Mouse (Mus musculus) liver, embryonic 14.5 days (tissue): ENCODE results near the gene March6. TPM values are rescaled to one million over a fixed set of nuclear protein-coding genes. Genes with fewer than 3 reads are reported as not detected.

Experiments used
- ATAC-seq: fragments of 200-750 bp; cut with Nextera tagmentation; 2 replicates; pipeline ENCODE4 v1.8.0; 2017; ENCODE audit warnings: moderate number of reproducible peaks, mild to moderate bottlenecking, moderate library complexity; ENCODE audit not compliant: insufficient read depth
- DNase-seq, 3 experiments: peaks; one replicate each; pipeline ENCODE4 v3.0.0-alpha.2; 2012 to 2013; ENCODE audit warnings: low read depth in 3 of 3, low spot score in 3 of 3
- H3K27ac ChIP-seq: fragments of 300-500 bp; sonication (generic); 2 replicates; pipeline ENCODE4 v1.5.1; 2014; ENCODE audit warnings: moderate library complexity, mild to moderate bottlenecking, control low read depth, inconsistent platforms
- H3K27me3 ChIP-seq: fragments of 300-500 bp; sonication (generic); 2 replicates; pipeline ENCODE4 v1.6.1; 2014; ENCODE audit warnings: mild to moderate bottlenecking, low read length, moderate library complexity; ENCODE audit not compliant: control insufficient read depth, insufficient read depth
- H3K36me3 ChIP-seq: fragments of 300-500 bp; sonication (generic); replicated peaks from 2 replicates; pipeline ENCODE4 v1.6.1; 2014; ENCODE audit warnings: low read depth; ENCODE audit not compliant: control insufficient read depth, insufficient read depth
- H3K4me1 ChIP-seq, 2 experiments: fragments of 200-500 bp in 1 of 2; fragments of 300-500 bp in 1 of 2; sonication (generic) in 1 of 2; replicated peaks; 2 replicates each; pipeline ENCODE4 v1.6.1; 2012 to 2014; ENCODE audit warnings: antibody characterized with exemption in 1 of 2, inconsistent platforms in 1 of 2, low read length in 1 of 2; ENCODE audit not compliant: control insufficient read depth in 2 of 2, insufficient read depth in 2 of 2
- H3K4me2 ChIP-seq: fragments of 300-500 bp; sonication (generic); 2 replicates; pipeline ENCODE4 v1.6.1; 2014; ENCODE audit warnings: low read depth, mild to moderate bottlenecking, control low read depth, moderate library complexity
- H3K4me3 ChIP-seq, 2 experiments: fragments of 200-500 bp in 1 of 2; fragments of 300-500 bp in 1 of 2; sonication (generic) in 1 of 2; 2 replicates each; pipeline ENCODE4 v1.5.1; 2012 to 2014; ENCODE audit warnings: low read depth in 2 of 2, low read length in 2 of 2, mild to moderate bottlenecking in 2 of 2, control low read depth in 1 of 2, inconsistent platforms in 1 of 2, moderate library complexity in 1 of 2; ENCODE audit not compliant: insufficient read depth in 1 of 2
- H3K9ac ChIP-seq: fragments of 300-500 bp; sonication (generic); replicated peaks from 2 replicates; pipeline ENCODE4 v1.6.1; 2014; ENCODE audit warnings: mild to moderate bottlenecking, control low read depth, moderate library complexity
- H3K9me3 ChIP-seq: fragments of 300-500 bp; sonication (generic); 2 replicates; pipeline ENCODE4 v1.6.1; 2016; ENCODE audit warnings: low read length, mixed read lengths; ENCODE audit not compliant: control insufficient read depth
- CTCF ChIP-seq: IDR thresholded peaks from 2 replicates; pipeline ENCODE4 v1.5.1; 2016; ENCODE audit warnings: antibody characterized with exemption, low read depth, control low read depth
- EP300 ChIP-seq: IDR thresholded peaks from 2 replicates; pipeline ENCODE4 v1.6.1; 2016; ENCODE audit warnings: antibody characterized with exemption, low read depth
- WGBS: fragments of 180-500 bp; shearing (Covaris S2); extraction: QIAGEN DNeasy Blood & Tissue Kit; methylation state at CpG from one replicate; pipeline ENCODE4 v1.1.7; 2014; ENCODE audit not compliant: insufficient replicate concordance; 5-methylcytosine and 5-hydroxymethylcytosine counted together
- polyA plus RNA-seq, 2 experiments: library from polyadenylated mRNA; depleted of rRNA in 1 of 2; stranded (reverse) in 1 of 2; unstranded in 1 of 2; fragments of >200 nt; fragmentation: Nextera tagmentation in 1 of 2; extraction: Ambion mirVana in 1 of 2; gene quantifications; 2 replicates each; pipeline versions ENCODE4 v1.2.1 to v1.2.3; 2012 to 2014

March6 gene
- polyA plus RNA-seq, 2 experiments = 9.0 to 12.7 TPM

DNA sequence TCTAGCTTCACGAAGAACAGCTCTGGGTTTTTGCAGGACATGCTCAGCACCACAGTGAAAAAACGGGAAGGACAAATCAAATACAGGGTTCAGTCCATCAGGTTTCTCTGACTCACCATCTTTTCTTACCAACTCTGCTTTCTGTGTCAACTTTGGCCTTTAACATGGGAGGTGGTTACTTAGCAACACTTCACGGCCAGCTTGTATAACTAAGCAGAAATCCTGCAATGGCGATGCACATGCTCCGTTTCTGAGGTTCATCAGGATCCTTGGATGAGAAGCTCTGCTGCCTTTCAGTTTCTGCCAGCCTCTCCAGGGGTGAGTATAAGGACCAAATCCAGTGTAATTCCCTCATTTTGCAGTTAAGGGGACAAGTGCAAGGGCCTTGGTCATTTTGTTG is 34.3 kb upstream of the March6 start, which contains the start of gene Cmbl:
TSS of gene Cmbl (plus strand) at position 206 of the 400 bp plus-strand sequence.
- WGBS = 60% methylated on average over 5 of the region's 5 CpGs
- Histone ChIP-seq H3K36me3 (no peaks in the 10 kb centered on the region), H3K27ac (no peak within 1 kb of the TSS), H3K4me1 (peaks cover 0 to 12% of the 10 kb centered on the region in 2 experiments; a peak in 2 of 4 replicates), H3K4me2 (no peak within 1 kb of the TSS), H3K9ac (no peak within 1 kb of the TSS), H3K27me3 (no peaks in the 10 kb centered on the region), H3K4me3 (no peak within 1 kb of the TSS), H3K9me3 (no peaks in the 10 kb centered on the region)
- no peak for DNase-seq
- no peak for ATAC-seq
- TF ChIP-seq EP300 (no peak), CTCF (no peak)

DNA sequence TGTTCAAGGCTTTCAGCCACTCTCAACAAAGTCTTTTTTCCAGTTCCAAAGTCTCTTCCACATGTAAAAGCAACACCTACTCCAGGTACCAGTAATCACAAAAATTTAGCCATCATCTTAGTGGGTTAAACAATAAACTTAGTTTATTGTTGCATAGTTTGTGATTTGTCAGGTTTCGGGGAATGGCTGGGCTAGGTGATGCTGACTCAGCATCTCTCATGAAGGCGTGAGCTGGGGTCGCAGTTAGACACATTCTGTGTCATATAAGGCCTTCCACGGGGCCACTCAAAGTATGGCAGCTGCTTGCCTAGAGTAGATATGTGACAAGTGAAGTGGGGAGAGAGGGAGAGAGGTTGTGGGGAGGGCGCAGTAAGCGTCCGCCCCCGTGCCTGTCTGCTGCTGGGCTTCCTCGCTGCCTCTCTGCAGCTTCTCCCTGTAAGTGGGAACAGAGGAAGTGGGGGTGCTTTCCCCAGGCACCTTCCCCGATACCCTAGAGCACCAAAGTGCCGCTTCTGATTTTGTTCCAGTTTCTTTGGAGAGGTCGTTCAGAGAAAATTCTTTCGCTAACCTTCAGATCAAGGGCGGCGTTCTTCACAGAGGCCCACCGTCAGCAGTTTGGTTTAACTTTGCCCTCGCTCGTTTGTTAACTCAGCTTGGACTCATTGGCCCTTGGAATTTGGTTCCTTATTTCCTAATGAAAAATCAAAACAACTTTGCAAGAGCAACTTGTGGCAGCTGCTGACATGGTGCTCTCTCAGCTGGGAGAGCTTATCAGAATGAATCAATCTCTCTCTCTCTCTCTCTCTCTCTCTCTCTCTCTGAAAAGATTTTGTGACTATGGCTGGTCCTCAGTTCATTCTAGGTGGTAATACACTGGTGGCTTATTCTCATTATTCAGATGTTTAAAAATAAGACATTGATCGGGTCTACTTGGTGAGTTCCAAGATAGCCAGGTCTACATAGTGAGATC is 33.0 kb upstream of the March6 start:
- Histone ChIP-seq H3K27me3 (no peaks in the 10 kb centered on the region), H3K4me2 (no peak overlapping the region), H3K36me3 (no peaks in the 10 kb centered on the region), H3K9me3 (no peaks in the 10 kb centered on the region), H3K27ac (no peak overlapping the region), H3K4me1 (peaks cover 0 to 5% of the 10 kb centered on the region in 2 experiments; a peak in 2 of 4 replicates), H3K9ac (no peak overlapping the region), H3K4me3 (no peak overlapping the region)
- 62% methylated on average over 19 of the region's 19 CpGs for WGBS
- DNase-seq (no peak), ATAC-seq (no peak)
- TF ChIP-seq EP300 (no peak), CTCF (no peak)

DNA sequence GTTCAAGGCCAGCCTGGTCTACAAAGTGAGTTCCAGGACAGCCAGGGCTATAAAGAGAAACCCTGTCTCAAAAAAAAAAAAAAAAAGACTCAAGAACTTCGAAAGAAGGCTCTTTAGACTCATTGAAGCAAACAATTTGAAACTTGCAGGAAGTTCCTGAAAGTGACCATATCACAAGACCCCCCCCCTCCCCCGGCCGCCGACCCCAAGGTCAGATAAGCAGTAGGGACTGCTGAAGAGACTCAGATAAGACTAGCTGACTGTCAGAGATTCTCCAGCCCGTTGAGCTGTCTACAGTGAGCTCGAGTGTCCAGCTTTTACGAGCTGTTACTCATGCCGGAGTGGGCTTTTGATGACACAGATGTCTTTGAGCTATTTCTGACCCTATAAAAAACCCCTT is 32.0 kb upstream of the March6 start:
- Histone ChIP-seq H3K4me2 (no peak overlapping the region), H3K27ac (no peak overlapping the region), H3K36me3 (no peaks in the 10 kb centered on the region), H3K4me1 (peaks cover 0 to 5% of the 10 kb centered on the region in 2 experiments; a peak in 2 of 4 replicates), H3K9ac (no peak overlapping the region), H3K9me3 (no peaks in the 10 kb centered on the region), H3K27me3 (no peaks in the 10 kb centered on the region), H3K4me3 (no peak overlapping the region)
- ATAC-seq (no peak), DNase-seq (no peak)
- TF ChIP-seq CTCF (no peak), EP300 (no peak)
- WGBS = 24% methylated on average over 8 of the region's 8 CpGs

DNA sequence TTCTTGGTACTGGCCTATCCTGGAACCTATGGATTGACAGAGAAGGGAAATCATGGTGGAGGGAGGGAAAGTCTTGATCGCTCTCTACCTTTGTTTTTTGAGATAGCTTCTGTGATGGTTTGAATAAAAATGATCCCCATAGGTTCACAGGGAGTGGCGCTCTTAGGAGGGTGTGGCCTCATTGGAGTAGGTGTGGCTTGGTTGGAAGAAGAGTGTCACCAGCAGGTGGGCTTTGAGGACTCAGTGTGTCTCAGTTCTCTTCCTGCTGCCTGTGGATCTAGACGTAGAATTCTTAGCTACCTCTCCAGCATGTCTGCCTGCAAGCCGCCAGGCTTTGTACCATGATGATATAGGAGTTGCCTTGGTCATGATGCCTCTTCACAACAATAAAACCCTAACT is 31.1 kb upstream of the March6 start:
- DNase-seq = no peak
- no peak for ATAC-seq
- H3K9me3 ChIP-seq = no peaks in the 10 kb centered on the region
- H3K9ac ChIP-seq = no peak overlapping the region
- H3K4me3 ChIP-seq = no peak overlapping the region
- H3K27me3 ChIP-seq = no peaks in the 10 kb centered on the region
- no peak for TF ChIP-seq CTCF
- TF ChIP-seq EP300 = no peak
- H3K36me3 ChIP-seq = no peaks in the 10 kb centered on the region
- no peak overlapping the region for H3K27ac ChIP-seq
- peaks cover 0 to 2% of the 10 kb centered on the region in 2 experiments; a peak in 1 of 4 replicates for H3K4me1 ChIP-seq
- H3K4me2 ChIP-seq = no peak overlapping the region
- WGBS = 84% methylated on average over 4 of the region's 4 CpGs

DNA sequence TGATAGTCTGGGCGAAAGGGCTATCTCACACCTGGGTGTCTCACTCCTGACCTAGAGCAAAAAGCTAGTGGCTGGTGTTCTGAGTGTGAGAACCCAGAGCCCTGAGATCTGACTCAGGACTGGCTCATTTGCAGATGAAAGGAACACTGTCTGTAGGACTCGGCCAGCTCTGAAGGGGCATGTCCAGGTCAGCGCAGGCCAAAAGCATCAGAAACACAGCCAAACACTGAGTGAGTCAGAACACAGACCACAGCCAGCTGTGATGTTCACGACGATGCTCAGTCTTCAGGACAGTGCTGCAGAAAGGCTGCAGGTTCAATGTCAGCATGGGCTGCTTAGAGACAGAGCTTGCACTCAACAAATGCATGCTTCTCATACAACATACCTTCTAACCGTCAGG is 30.5 kb upstream of the March6 start:
- Histone ChIP-seq H3K4me3 (no peak overlapping the region), H3K4me2 (no peak overlapping the region), H3K9me3 (no peaks in the 10 kb centered on the region), H3K9ac (no peak overlapping the region), H3K36me3 (no peaks in the 10 kb centered on the region), H3K27me3 (no peaks in the 10 kb centered on the region), H3K4me1 (peaks cover 0 to 2% of the 10 kb centered on the region in 2 experiments; a peak in 1 of 4 replicates), H3K27ac (no peak overlapping the region)
- ATAC-seq (no peak), DNase-seq (no peak)
- WGBS = 79% methylated on average over 6 of the region's 6 CpGs
- no peak for TF ChIP-seq EP300
- TF ChIP-seq CTCF = no peak
